Mouse (Mus musculus) heart, postnatal 0 days (tissue): ENCODE measurements at regions not wholly inside any gene's neighbourhood (a gene's known extent, or its start where the extent isn't known, plus 50 kb on each side); places are given as distances from the start of the nearest gene placed in this dataset.

Source experiments
- CTCF ChIP-seq: IDR thresholded peaks from 2 replicates; pipeline ENCODE4 v1.5.1; 2016; ENCODE audit warnings: antibody characterized with exemption, control low read depth, low read depth
- EP300 ChIP-seq: IDR thresholded peaks from 2 replicates; pipeline ENCODE4 v1.6.1; 2016; ENCODE audit warnings: antibody characterized with exemption, low read depth

DNA sequence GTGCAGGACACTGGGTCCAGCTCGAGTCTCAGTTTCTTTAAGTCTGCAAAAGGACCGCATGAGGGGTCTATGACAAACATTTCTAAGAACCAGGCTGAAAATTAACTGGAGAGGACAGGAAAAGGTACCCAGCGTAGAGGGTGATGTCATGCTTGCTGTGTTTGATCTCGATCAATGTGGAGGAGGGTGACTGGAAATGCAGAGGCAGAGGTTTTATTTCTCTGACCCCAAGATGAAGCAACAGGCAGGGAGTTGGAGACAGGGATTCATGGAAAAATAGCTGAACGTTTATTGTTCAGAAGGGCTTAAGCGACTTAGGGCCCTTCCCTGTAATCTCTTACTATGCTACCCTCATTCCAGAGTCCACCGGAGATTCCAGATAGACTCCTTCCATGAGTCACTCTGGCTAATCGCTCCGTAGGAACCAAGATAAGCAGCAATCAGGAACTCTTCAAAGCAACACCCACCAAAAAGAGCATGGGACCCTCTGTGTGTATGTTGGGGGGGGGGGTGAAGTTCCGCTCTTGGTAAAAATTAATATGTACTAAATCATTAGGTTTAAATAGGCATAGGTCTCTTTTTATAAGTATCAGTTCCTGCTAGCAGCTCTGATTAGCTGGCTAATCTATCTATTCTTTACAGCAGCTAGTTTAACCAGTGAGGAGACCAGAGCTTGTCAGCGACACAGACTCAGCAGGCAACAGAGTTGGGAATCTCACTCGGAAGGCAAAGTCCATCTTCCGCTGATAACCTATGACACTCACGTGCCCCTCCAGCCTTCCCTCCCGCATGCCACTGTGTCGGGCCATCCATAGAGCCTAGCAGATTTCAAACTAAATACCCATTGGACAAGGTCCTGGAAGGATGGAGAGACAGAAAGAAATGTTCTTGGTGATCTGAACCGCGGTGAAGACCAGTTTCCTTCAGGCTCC is 146.3 kb downstream of the Maf start:
- no peak for TF ChIP-seq CTCF
- no peak for TF ChIP-seq EP300
